Mouse (Mus musculus) forebrain, embryonic 15.5 days (tissue): ENCODE measurements around the gene Rnf223. TPM values are rescaled to one million over a fixed set of nuclear protein-coding genes. Genes with fewer than 3 reads are reported as not detected.

Source experiments
- ATAC-seq: fragments of 200-750 bp; cut with Nextera tagmentation; replicated peaks from 2 replicates; pipeline ENCODE4 v1.8.0; 2017; ENCODE audit warnings: mild to moderate bottlenecking, moderate TSS enrichment, moderate library complexity
- H3K27ac ChIP-seq: fragments of 300-500 bp; sonication (generic); replicated peaks from 2 replicates; pipeline ENCODE4 v1.5.1; 2015; ENCODE audit warnings: mild to moderate bottlenecking, inconsistent platforms
- H3K27me3 ChIP-seq: fragments of 300-500 bp; sonication (generic); 2 replicates; pipeline ENCODE4 v1.6.1; 2015; ENCODE audit warnings: inconsistent platforms
- H3K36me3 ChIP-seq: fragments of 300-500 bp; sonication (generic); 2 replicates; pipeline ENCODE4 v1.6.1; 2015; ENCODE audit warnings: mild to moderate bottlenecking, inconsistent platforms
- H3K4me1 ChIP-seq: fragments of 300-500 bp; sonication (generic); 2 replicates; pipeline ENCODE4 v1.6.1; 2015; ENCODE audit warnings: inconsistent platforms
- H3K4me2 ChIP-seq: fragments of 300-500 bp; sonication (generic); replicated peaks from 2 replicates; pipeline ENCODE4 v1.6.1; 2015; ENCODE audit warnings: mild to moderate bottlenecking, inconsistent platforms
- H3K4me3 ChIP-seq: fragments of 300-500 bp; sonication (generic); 2 replicates; pipeline ENCODE4 v1.5.1; 2015; ENCODE audit warnings: mild to moderate bottlenecking, inconsistent platforms
- H3K9ac ChIP-seq: fragments of 300-500 bp; sonication (generic); replicated peaks from 2 replicates; pipeline ENCODE4 v1.6.1; 2015; ENCODE audit warnings: mild to moderate bottlenecking, inconsistent platforms
- H3K9me3 ChIP-seq: fragments of 300-500 bp; sonication (generic); 2 replicates; pipeline ENCODE4 v1.6.1; 2016; ENCODE audit warnings: inconsistent platforms
- WGBS: fragments of 180-500 bp; shearing (Covaris S2); methylation state at CpG from one replicate; pipeline ENCODE4 v1.1.7; 2015; ENCODE audit warnings: mixed read lengths; 5-methylcytosine and 5-hydroxymethylcytosine counted together
- polyA plus RNA-seq: library from polyadenylated mRNA; unstranded; fragments of >200 nt; fragmentation: Nextera tagmentation; extraction: Ambion mirVana; gene quantifications from 2 replicates; pipeline ENCODE4 v1.2.1, GENCODE M21; 2015

Rnf223 gene
- polyA plus RNA-seq = 0.46 and 0.72 TPM in 2 replicates

- Histone ChIP-seq H3K9me3 (no peaks in the 10 kb centered on the region), H3K4me1 (no peaks in the 10 kb centered on the region), H3K27ac (no peak within 1 kb of the TSS), H3K36me3 (peaks cover 8% of the 10 kb centered on the region; the same call in 1 of the 2 replicates), H3K9ac (no peak within 1 kb of the TSS), H3K4me3 (no peak within 1 kb of the TSS), H3K4me2 (no peak within 1 kb of the TSS), H3K27me3 (no peaks in the 10 kb centered on the region)
- WGBS = 87% methylated on average over 15 of the region's 15 CpGs
- ATAC-seq = no peak
Observed at GRCm38 (mm10) chr4:156130436-156130835, at the start of gene Rnf223. Gene Rnf223 (plus strand): TSS chr4:156130513.

GRCm38 (mm10) chr4:156082621-156083234, 47.6 kb upstream of the Rnf223 start:
- H3K9me3 ChIP-seq = no peaks in the 10 kb centered on the region
- H3K9ac ChIP-seq = no peak overlapping the region
- ATAC-seq = no peak
- peaks cover 6% of the 10 kb centered on the region for H3K4me1 ChIP-seq
- no peak overlapping the region for H3K4me2 ChIP-seq
- H3K36me3 ChIP-seq = no peaks in the 10 kb centered on the region
- no peak overlapping the region for H3K27ac ChIP-seq
- no peak overlapping the region for H3K4me3 ChIP-seq
- peaks cover 5% of the 10 kb centered on the region for H3K27me3 ChIP-seq
- 75% methylated on average over 4 of the region's 4 CpGs for whole genome bisulfite sequencing

- H3K4me2 ChIP-seq = no peak overlapping the region
- H3K27ac ChIP-seq = no peak overlapping the region
- 68% methylated on average over 5 of the region's 5 CpGs for WGBS
- H3K4me1 ChIP-seq = no peaks in the 10 kb centered on the region
- H3K27me3 ChIP-seq = no peaks in the 10 kb centered on the region
- no peak overlapping the region for H3K4me3 ChIP-seq
- no peak overlapping the region for H3K9ac ChIP-seq
- no peaks in the 10 kb centered on the region for H3K9me3 ChIP-seq
- no peaks in the 10 kb centered on the region for H3K36me3 ChIP-seq
- ATAC-seq = no peak
Observed at GRCm38 (mm10) chr4:156083348-156083747, 47.0 kb upstream of the Rnf223 start.

GRCm38 (mm10) chr4:156084096-156084879, 46.0 kb upstream of the Rnf223 start:
- 86% methylated on average over 9 of the region's 9 CpGs for WGBS
- H3K9me3 ChIP-seq = no peaks in the 10 kb centered on the region
- H3K36me3 ChIP-seq = no peaks in the 10 kb centered on the region
- no peaks in the 10 kb centered on the region for H3K4me1 ChIP-seq
- no peak overlapping the region for H3K4me3 ChIP-seq
- no peak overlapping the region for H3K9ac ChIP-seq
- no peak overlapping the region for H3K4me2 ChIP-seq
- no peak overlapping the region for H3K27ac ChIP-seq
- H3K27me3 ChIP-seq = no peaks in the 10 kb centered on the region
- ATAC-seq = no peak

- no peak overlapping the region for H3K4me2 ChIP-seq
- no peaks in the 10 kb centered on the region for H3K4me1 ChIP-seq
- H3K9ac ChIP-seq = no peak overlapping the region
- no peak overlapping the region for H3K4me3 ChIP-seq
- 83% methylated on average over 8 of the region's 8 CpGs for WGBS
- no peaks in the 10 kb centered on the region for H3K36me3 ChIP-seq
- ATAC-seq = no peak
- H3K27ac ChIP-seq = no peak overlapping the region
- no peaks in the 10 kb centered on the region for H3K27me3 ChIP-seq
- H3K9me3 ChIP-seq = no peaks in the 10 kb centered on the region
Observed at GRCm38 (mm10) chr4:156085256-156085655, 45.1 kb upstream of the Rnf223 start.

- Histone ChIP-seq H3K4me1 (no peaks in the 10 kb centered on the region), H3K4me3 (no peak overlapping the region), H3K27me3 (no peaks in the 10 kb centered on the region), H3K4me2 (no peak overlapping the region), H3K9ac (no peak overlapping the region), H3K27ac (no peak overlapping the region), H3K36me3 (no peaks in the 10 kb centered on the region), H3K9me3 (no peaks in the 10 kb centered on the region)
- no peak for ATAC-seq
- WGBS = 54% methylated on average over 5 of the region's 5 CpGs
Observed at GRCm38 (mm10) chr4:156087398-156088087, 42.8 kb upstream of the Rnf223 start.

GRCm38 (mm10) chr4:156091236-156091635, 39.1 kb upstream of the Rnf223 start:
- no peak for ATAC-seq
- H3K4me2 ChIP-seq = no peak overlapping the region
- no peaks in the 10 kb centered on the region for H3K4me1 ChIP-seq
- H3K9ac ChIP-seq = no peak overlapping the region
- H3K36me3 ChIP-seq = no peaks in the 10 kb centered on the region
- H3K4me3 ChIP-seq = no peak overlapping the region
- no peaks in the 10 kb centered on the region for H3K27me3 ChIP-seq
- 70% methylated on average over 1 of the region's 1 CpGs for WGBS
- H3K27ac ChIP-seq = no peak overlapping the region
- H3K9me3 ChIP-seq = no peaks in the 10 kb centered on the region

- WGBS = 96% methylated on average over 1 of the region's 1 CpGs
Observed at GRCm38 (mm10) chr4:156092765-156093164, 37.5 kb upstream of the Rnf223 start.

GRCm38 (mm10) chr4:156093758-156094157, 36.6 kb upstream of the Rnf223 start:
- Histone ChIP-seq H3K27ac (no peak overlapping the region), H3K9ac (no peak overlapping the region), H3K4me1 (no peaks in the 10 kb centered on the region), H3K27me3 (no peaks in the 10 kb centered on the region), H3K4me2 (no peak overlapping the region), H3K36me3 (no peaks in the 10 kb centered on the region), H3K9me3 (no peaks in the 10 kb centered on the region), H3K4me3 (no peak overlapping the region)
- 91% methylated on average over 5 of the region's 5 CpGs for WGBS
- no peak for ATAC-seq

More at GRCm38 (mm10) chr4:156092765-156093164, 37.5 kb upstream of the Rnf223 start:
- no peak overlapping the region for H3K4me2 ChIP-seq
- H3K27ac ChIP-seq = no peak overlapping the region
- H3K9me3 ChIP-seq = no peaks in the 10 kb centered on the region
- no peaks in the 10 kb centered on the region for H3K4me1 ChIP-seq
- no peak overlapping the region for H3K4me3 ChIP-seq
- ATAC-seq = no peak
- no peak overlapping the region for H3K9ac ChIP-seq
- no peaks in the 10 kb centered on the region for H3K36me3 ChIP-seq
- H3K27me3 ChIP-seq = no peaks in the 10 kb centered on the region

- Histone ChIP-seq H3K4me2 (no peak overlapping the region), H3K36me3 (no peaks in the 10 kb centered on the region), H3K4me1 (no peaks in the 10 kb centered on the region), H3K27me3 (no peaks in the 10 kb centered on the region), H3K4me3 (no peak overlapping the region), H3K9ac (no peak overlapping the region), H3K9me3 (no peaks in the 10 kb centered on the region), H3K27ac (no peak overlapping the region)
- no peak for ATAC-seq
- WGBS = 100% methylated on average over 1 of the region's 1 CpGs
Observed at GRCm38 (mm10) chr4:156096191-156096590, 34.1 kb upstream of the Rnf223 start.

- no peak overlapping the region for H3K4me3 ChIP-seq
- no peak overlapping the region for H3K4me2 ChIP-seq
- no peaks in the 10 kb centered on the region for H3K27me3 ChIP-seq
- H3K9ac ChIP-seq = no peak overlapping the region
- ATAC-seq = no peak
- H3K36me3 ChIP-seq = no peaks in the 10 kb centered on the region
- H3K9me3 ChIP-seq = no peaks in the 10 kb centered on the region
- 44% methylated on average over 9 of the region's 9 CpGs for WGBS
- no peaks in the 10 kb centered on the region for H3K4me1 ChIP-seq
- H3K27ac ChIP-seq = no peak overlapping the region
Observed at GRCm38 (mm10) chr4:156097770-156098366, 32.4 kb upstream of the Rnf223 start.

- 71% methylated on average over 6 of the region's 6 CpGs for WGBS
- no peak overlapping the region for H3K27ac ChIP-seq
- no peak overlapping the region for H3K9ac ChIP-seq
- no peaks in the 10 kb centered on the region for H3K27me3 ChIP-seq
- no peak for ATAC-seq
- H3K4me3 ChIP-seq = no peak overlapping the region
- H3K4me1 ChIP-seq = no peaks in the 10 kb centered on the region
- H3K9me3 ChIP-seq = no peaks in the 10 kb centered on the region
- no peak overlapping the region for H3K4me2 ChIP-seq
- no peaks in the 10 kb centered on the region for H3K36me3 ChIP-seq
Observed at GRCm38 (mm10) chr4:156099427-156099826, 30.9 kb upstream of the Rnf223 start.
